Mouse (Mus musculus) cerebellum, adult 8-10 months (tissue): ENCODE data around the gene Armc8.

Experiments used
- DNase-seq: peaks from one replicate; pipeline ENCODE4 v3.0.0; 2022

Gene Armc8

DNA sequence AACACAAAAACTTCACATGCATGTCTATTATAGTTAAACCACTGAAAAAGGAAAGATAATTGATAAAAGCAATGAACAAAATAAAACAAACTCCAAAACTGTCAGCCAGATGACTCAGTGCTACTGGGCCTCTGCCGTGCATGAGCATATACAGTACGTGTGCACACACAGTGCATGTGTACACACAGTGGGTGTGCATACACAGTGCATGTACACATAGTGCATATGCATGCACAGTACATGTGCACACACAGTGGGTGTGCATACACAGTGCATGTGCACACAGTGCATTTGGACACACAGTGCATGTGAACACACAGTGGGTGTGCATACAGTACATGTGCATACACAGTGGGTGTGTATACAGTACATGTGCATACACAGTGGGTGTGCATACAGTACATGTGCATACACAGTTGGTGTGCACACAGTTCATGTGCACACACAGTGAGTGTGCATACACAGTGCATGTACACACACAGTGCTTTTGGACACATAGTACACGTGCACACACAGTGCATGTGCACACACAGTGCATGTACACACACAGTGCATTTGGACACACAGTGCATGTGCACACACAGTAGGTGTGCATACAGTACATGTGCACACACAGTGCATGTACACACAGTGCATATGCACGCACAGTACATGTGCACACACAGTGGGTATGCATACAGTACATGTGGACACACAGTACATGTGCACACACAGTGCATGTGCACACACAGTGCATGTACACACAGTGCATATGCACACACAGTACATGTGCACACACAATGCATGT, 126.9 kb downstream of the Armc8 start:
- DNase-seq: no peak

DNA sequence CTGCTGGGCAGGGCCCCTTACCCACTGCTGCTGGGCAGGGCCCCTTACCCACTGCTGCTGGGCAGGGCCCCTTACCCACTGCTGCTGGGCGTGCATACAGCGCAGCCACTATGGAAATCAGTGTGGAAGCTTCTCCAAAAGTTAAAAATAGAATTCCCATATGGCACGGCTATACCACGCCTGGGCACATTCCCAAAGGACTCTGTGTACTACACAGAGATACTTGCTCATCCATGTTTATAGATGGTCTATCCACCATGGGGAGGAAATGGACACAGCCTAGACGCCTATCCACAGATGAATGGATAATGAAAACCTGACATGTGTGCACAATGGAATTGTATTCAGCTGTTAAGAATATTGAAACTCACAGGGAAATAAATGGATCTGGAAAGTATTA, 127.8 kb downstream of the Armc8 start:
- no peak for DNase-seq

DNA sequence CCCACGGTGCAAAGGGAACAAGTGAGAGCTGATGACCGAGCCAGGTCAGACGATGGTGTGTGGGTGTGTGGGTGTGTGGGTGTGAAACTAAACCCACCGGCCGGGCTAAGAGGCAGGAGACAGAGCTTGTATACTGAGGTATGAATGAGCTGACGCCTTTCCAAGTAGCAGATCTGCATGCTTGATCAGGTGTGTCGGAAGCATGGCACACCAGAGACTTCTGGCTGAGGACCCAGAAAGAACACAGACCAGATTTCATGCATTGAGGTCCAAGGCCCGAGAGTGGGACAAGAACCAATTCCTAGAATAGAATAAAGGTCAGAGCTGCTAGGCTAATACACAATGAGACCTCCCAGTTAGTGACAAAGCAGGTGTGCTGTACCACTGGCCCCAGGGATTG, 129.6 kb downstream of the Armc8 start:
- no peak for DNase-seq

DNA sequence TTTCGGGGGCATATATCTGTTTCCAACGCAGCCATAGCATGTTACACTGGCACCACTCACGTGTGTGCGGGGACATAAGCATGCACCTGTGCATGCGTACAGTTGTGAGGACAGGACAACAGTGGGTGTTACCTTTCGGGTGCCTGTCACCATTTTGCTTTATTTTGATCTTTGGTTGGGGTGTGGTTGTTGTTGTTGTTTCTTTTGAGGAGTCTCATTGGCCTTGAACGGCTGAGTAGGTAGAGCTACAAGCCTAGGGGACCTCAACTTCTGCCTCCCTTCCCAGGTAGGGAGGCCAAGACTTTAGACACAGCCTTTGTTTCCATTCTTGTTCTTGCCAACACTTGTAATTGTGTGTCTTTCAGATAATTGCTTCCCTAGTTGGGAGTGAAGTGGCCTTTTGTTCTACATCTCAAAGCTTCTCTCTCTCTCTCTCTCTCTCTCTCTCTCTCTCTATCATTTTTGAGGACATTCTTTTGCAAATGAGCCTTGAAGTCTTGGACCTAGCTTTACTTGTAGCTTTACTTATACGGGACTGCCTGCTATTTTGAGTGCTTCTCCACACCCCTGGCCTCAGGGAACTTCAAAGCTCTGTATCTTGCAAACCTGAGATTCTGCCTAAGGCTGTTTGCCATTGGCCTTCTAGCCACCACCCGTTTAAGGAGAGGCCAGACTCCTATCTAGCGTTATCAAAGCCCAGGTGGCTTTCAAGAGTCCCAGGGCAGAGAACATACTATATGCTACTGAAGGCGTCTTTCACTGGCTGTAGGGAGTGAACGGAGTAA, 130.7 kb downstream of the Armc8 start:
- DNase-seq: no peak

DNA sequence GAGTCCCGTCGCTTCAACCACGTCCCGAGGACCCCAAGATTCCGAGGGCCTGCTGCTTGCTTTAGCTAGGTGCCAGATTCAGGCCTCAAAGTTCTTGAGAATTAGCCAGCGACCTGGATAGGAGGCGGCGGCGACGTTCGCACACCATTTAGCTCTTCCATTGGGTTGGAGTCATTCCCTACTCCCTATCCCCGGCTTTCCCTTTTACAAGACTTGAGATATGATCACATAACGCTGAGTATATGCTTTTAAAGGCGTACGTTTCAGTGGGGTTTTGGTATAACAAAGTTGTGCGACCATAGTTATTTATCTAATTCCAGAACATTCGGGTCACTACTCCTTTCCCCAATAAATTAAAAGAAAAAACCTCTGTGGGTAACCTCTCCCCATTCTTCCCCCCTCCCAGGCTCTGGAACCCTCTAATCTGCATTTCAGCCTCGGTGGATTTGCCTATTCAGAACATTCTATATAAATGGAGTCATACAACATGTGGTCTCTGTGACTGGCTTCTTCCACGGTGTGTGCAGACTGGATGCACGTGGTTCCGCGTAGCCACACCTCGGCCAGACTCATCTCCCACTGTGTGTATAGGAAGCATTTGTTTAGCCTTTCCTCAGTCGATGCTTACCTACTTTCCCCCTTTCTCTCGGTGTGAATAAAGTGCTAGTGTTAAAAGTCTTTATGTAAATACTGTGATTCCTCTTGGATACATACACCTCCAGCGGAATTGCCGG, 131.5 kb downstream of the Armc8 start, which contains the start of gene Mras:
TSS of gene Mras (minus strand) at position 351 of the 734 bp plus-strand sequence.
- no peak for DNase-seq

DNA sequence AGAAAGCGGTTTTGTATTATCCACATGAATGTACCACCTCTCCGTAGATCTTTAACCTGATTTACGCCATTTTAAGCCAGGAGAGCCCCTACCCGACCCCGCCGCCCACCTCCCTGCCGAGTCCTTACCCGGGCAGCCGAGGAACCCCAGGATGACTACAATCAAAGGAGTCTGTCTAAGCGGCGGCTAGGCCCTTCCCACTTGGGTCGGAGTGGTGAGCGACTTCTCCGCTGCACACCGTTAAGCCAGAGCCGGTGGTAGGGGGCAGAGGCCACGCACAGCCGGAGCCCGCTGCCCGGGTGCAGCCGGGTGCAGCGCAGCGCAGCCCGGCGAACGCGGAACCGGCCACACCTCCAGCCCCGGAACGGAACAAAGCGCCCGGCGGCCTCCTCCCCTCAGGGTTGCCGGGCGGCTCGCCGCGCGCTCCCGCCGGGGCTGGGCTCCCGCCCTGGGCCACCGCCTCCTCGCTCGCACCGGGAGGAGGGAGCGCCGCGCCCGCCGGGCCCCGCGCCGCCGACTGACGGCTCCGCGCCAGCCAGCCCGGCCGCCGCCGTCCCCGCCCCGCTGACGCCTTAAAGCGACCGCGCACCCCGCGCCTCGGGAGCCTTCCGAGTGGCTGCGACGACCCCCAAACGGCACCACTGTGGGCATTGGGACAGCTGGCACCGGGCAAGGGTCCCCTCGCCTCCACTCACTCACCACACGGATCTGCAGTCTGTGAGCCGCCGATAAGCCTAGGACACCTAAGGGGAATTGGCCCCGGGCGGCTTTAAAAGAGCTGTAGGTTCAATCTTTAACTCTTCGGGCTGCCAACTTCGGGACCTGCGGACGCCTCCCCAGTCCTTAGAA, 132.3 kb downstream of the Armc8 start:
- peak; percentile 82 for DNase-seq

DNA sequence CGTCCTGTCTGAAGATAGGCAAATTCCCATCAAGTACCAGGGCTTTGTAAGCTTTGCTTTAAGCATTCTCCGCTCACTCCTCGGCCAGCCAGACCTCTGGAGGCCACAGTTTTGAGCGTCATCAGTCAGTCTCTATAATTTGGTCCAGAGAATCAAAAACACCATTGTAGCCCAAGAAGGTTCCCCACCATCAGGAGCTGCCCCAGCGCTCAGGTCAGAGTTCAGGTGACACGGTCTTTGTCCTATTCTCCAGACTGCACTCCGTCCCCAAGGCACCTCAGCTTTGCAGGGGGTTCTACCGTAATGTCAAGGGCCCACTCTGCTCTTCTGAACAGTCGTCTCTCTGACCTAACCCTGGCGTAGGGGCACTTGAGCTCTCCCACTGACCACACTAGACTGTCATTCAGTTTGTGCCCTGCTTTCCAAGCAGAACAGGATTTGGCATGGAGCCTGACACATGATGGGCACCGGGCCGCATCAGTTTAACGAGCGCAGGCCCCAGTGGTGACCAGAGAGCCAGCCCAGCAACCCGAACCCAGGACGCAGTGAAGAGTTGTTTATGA, 133.0 kb downstream of the Armc8 start:
- DNase-seq: peak; percentile 57

DNA sequence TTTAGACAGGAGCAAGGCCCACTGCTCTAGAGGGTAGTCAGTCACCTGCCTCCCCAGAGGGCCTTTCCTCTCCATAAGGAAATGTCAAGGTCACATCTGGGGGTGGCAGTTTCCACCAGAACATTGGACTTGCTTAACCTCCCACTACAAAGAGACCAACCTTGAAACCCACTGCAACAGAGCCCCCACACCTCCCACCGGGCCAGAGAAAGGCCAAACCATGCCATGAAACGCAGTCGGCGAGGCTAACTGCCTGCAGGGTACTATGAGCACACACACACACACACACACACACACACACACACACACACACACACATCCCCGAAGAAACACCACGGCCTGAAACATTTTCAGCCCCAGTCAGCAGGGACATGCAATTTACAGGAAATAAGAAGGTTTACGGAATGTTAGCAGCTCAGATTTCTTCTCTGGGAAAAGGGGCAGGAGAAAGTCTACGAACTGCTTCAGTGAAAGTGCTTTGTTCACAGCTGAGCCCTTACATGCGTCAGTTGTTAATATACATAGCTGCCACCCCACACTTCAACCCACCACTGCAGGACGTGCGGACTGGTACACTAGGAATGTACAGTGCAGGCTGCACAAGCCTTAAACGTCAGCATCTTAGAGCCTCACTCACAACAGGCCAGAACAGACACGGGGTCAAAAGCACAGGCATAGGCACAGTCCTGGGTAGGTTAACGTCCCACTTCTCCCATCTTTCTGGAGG, 133.6 kb downstream of the Armc8 start:
- DNase-seq: no peak

DNA sequence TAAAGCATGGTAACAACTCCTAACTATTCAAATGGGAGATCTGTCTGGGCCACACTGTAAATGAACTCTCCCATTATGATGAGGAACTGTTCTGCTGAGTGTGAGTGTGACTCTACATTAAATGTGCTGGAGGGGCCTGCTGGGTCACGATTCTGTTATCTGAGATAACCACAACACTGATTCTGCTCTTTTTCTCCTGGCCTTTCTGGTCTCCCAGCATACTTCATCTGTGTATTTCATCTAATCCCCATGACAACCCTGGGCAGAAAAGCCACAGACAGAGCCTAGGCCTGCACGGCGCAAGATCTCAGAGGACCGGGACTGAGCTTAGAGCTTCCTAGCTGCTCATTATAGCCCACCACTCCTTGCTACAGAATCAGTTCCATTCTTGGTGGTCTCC, 136.2 kb downstream of the Armc8 start:
- no peak for DNase-seq

DNA sequence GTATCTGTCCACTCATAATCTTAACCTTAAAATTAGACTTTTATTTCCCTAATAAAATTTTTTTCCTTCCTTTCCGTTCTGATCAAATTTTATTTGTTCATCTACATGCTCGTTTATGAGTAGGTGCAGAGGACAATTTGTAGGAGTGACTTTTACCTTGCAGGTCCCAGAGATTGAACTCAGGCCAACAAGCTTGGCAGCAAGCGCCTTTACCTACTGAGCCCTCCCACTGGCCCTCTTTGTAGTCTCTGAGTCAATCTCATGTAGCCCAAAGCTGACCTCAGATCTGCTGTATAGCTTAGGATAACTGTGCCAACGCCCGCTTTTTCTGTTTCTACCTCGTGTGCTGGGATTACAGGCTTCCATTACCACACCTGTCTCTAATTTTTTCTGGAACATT, 136.7 kb downstream of the Armc8 start:
- DNase-seq: peak; percentile 48

DNA sequence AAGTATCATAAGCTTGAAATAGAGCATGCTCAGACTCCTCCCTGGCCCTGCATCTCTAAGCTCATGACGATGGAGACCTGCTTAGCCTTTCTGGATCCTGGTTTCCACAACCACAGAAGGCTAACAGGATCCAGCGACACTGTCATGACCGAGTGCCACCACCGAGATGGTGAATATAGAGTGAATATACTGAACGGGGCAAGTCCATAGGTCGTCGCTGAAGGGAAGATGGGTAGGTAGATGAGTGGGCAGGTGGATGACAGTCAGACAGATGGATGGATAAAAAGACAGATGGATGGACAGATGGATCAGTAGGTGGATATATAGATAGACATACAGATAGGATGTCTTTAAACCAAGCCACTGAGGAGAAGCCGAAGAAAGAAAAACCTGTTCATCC, 137.4 kb downstream of the Armc8 start:
- DNase-seq: no peak

DNA sequence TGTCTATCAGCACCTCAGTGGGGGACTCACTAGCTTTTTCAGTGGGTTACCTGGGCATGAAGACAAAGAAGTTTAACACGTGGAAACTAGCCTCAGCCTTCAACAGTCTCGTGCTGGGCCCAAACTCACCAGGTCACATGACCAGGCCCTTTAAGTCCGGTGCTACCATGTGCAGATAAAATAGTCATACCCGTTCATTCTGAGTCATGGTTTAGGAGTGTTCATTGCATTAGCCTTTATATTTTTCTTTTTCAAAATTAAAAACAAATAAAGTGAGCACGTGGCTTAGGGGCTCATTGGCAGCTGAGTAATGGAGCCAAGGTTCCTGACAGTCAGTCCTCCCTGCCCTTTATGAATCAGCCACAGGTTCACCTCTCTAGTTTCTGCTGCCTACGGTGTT, 137.9 kb downstream of the Armc8 start:
- DNase-seq: no peak

DNA sequence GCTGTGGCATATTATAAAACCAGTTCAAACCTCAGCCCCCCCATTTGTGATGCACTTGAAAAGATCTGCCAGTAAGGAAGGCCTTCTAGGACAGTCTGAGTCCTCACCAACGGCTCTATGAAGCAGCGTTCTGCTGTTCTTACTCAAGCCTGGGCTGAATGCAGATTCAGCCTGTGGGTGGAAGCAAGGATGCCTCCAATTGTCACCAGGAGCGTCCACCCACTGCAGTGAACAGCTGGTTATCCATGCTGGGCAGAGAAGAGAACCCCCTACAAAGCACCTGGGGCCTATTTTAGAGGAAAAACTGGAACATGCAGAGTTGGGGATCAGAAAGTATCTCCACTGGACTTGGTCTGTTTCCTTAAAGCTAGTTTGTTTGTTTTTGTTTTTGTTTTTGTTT, 138.9 kb downstream of the Armc8 start:
- no peak for DNase-seq

DNA sequence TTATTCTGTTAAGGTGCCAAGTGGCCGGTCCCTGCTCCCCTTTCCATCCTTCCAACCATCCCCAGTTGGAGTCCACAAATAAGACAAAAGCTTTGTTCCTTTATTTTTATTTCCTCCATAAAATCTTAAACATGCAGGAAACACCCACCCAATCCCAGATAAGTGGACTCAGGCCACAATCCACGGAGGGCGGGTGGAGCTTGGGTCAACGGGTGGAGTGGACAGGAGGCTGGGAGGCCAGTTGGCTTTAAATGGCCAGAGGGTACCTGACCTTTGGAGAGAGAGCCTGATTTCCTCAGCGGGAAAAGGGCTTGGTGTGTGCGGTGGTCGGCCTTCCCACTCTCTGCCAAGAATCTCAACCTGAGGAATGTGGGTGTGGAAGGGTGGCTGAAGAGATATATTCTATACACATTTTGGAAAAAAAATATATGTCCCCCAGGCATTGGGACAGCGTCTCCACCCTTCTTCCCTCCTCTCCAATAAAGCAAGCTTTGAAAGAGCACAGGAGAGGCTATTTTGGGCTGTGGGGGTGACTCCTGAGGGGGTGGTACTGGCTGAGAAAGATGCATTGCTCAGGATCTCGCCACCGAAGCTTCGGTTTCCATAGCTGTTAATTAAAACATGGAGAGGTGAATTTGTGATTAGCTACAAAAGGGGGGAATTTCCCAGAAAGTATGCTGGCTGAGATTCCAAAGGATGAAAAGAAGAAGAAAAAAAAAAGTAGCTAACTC, 139.9 kb downstream of the Armc8 start:
- DNase-seq: no peak
